ENCODE assay signal across 10 mouse cellular contexts in genomic region chr2:162814205-162814604, GRCm38 (mm10).
DNase-seq lines count a peak whose midpoint lies in the region; ATAC-seq lines count a peak whose summit lies in the region.
"Had no signal": no experiment of that assay in that cellular context is flagged by ENCODE, and none has a peak within 500 bp of the region (broad histone marks: within the 10 kb centered on the region; RNA-seq: fewer than 3 reads in every experiment).

No protein-coding gene starts in this region.

- no peaks in the 10 kb centered on the region for H3K36me3 ChIP-seq in hindbrain, embryonic 15.5 days
- no peaks in the 10 kb centered on the region for H3K36me3 ChIP-seq in stomach, embryonic 15.5 days
- H3K36me3 ChIP-seq: heart, embryonic 13.5 days; lung, embryonic 15.5 days had no signal

- no peaks in the 10 kb centered on the region for H3K27me3 ChIP-seq in hindbrain, embryonic 15.5 days
- H3K27me3 ChIP-seq in stomach, embryonic 15.5 days (replicated peaks) = no peaks in the 10 kb centered on the region
- H3K27me3 ChIP-seq: heart, embryonic 13.5 days; lung, embryonic 15.5 days had no signal

- H3K9ac ChIP-seq in hindbrain, embryonic 15.5 days = no peak overlapping the region
- H3K9ac ChIP-seq in stomach, embryonic 15.5 days = no peak overlapping the region
- H3K9ac ChIP-seq: heart, embryonic 13.5 days; lung, embryonic 15.5 days had no signal

- H3K9me3 ChIP-seq in hindbrain, embryonic 15.5 days = no peaks in the 10 kb centered on the region
- no peaks in the 10 kb centered on the region for H3K9me3 ChIP-seq in stomach, embryonic 15.5 days
- H3K9me3 ChIP-seq: heart, embryonic 13.5 days; lung, embryonic 15.5 days had no signal

- peak; percentile 85 for DNase-seq in heart, adult 11 months
- DNase-seq in heart, postnatal 4 days = no peak
- peak; percentile 25 for DNase-seq in 3T3-L1 (ENCODE audit: low read depth, low spot score)
- DNase-seq in c-Kit-positive CD71-negative TER-119-negative erythroid progenitor cells, embryonic 14.5 days (ENCODE audit: low read depth) = peak; percentile 1
- no peak for DNase-seq in heart, adult 18-20 months
- no peak for DNase-seq in gastrocnemius, adult 8-10 months (ENCODE audit: low spot score in 2 of 2)

- H3K27ac ChIP-seq in hindbrain, embryonic 15.5 days (replicated peaks) = no peak overlapping the region
- no peak overlapping the region for H3K27ac ChIP-seq in stomach, embryonic 15.5 days
- H3K27ac ChIP-seq: heart, embryonic 13.5 days; lung, embryonic 15.5 days had no signal

- WGBS in hindbrain, embryonic 15.5 days = 46% methylated on average over 2 of the region's 2 CpGs
- WGBS in stomach, embryonic 15.5 days = 60% methylated on average over 2 of the region's 2 CpGs

- ATAC-seq in hindbrain, embryonic 15.5 days (ENCODE audit: low FRiP score, low read depth) = 0 out of 2 replicates have a peak, but pooled peaks have one; percentile 34
- ATAC-seq in stomach, embryonic 15.5 days (ENCODE audit: insufficient read depth, low FRiP score, low read depth) = peak; percentile 18; the same call in 1 of the 2 replicates

- H3K4me1 ChIP-seq in hindbrain, embryonic 15.5 days (replicated peaks) = no peaks in the 10 kb centered on the region
- no peaks in the 10 kb centered on the region for H3K4me1 ChIP-seq in stomach, embryonic 15.5 days
- H3K4me1 ChIP-seq: lung, embryonic 15.5 days had no signal

- no peak overlapping the region for H3K4me3 ChIP-seq in hindbrain, embryonic 15.5 days
- H3K4me3 ChIP-seq in stomach, embryonic 15.5 days (replicated peaks) = no peak overlapping the region
- H3K4me3 ChIP-seq: heart, embryonic 13.5 days; lung, embryonic 15.5 days had no signal

- no peak overlapping the region for H3K4me2 ChIP-seq in hindbrain, embryonic 15.5 days
- H3K4me2 ChIP-seq in stomach, embryonic 15.5 days = no peak overlapping the region
- H3K4me2 ChIP-seq: heart, embryonic 13.5 days; lung, embryonic 15.5 days had no signal

Comparison
In these comparisons a context has a peak if more than half of its experiments do, and no peak if none do; other contexts are left out.
1. DNase-seq: peak in heart, adult 11 months (single experiment), 3T3-L1 (single experiment) and c-Kit-positive CD71-negative TER-119-negative erythroid progenitor cells, embryonic 14.5 days (single experiment); none in heart, postnatal 4 days (single experiment), heart, adult 18-20 months (0 of 2) and gastrocnemius, adult 8-10 months (0 of 2).